Mouse (Mus musculus): Measurements from ENCODE around the gene Unc13c.

DNA sequence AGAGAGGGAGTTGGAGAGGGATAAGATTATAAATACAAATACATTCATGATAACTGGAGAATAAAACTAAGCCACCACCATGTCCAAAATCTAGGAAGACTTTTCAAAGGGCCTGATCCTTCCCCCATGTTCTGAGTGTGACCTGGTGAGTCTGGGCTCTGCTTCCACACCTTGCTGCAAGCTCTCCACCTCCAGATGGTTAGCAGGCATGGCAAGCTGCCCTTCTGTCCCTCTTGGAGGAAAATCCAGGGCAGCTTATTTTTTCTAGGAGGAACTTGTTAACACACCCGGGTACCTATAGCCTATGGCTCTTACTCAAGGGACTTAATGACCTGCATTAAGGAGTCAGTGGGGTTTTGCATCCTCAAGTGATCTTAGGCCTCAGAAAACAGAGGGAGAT is 364.8 kb downstream of the Unc13c start:
- TF ChIP-seq GATA1 (IDR thresholded peaks at IDR 0.05; ENCODE audit: low read length) (no peak), TAL1 (IDR thresholded peaks at IDR 0.05; ENCODE audit: low read length) (no peak)

Data from erythroblast, embryonic 14.5 days (primary cell).